Mouse (Mus musculus): ENCODE measurements around the gene Prss35.

- TF ChIP-seq CTCF (IDR thresholded peaks at IDR 0.05; ENCODE audit: extremely low read depth, insufficient read depth, low read length) = no peak
- no peak for TF ChIP-seq POLR2A (IDR thresholded peaks at IDR 0.05; ENCODE audit: extremely low read depth, insufficient read depth, low read length)
Observed at GRCm38 (mm10) chr9:86701844-86702243, 41.6 kb upstream of the Prss35 start.
